1 mouse cellular context compared by ENCODE assay signal in the genomic region with DNA sequence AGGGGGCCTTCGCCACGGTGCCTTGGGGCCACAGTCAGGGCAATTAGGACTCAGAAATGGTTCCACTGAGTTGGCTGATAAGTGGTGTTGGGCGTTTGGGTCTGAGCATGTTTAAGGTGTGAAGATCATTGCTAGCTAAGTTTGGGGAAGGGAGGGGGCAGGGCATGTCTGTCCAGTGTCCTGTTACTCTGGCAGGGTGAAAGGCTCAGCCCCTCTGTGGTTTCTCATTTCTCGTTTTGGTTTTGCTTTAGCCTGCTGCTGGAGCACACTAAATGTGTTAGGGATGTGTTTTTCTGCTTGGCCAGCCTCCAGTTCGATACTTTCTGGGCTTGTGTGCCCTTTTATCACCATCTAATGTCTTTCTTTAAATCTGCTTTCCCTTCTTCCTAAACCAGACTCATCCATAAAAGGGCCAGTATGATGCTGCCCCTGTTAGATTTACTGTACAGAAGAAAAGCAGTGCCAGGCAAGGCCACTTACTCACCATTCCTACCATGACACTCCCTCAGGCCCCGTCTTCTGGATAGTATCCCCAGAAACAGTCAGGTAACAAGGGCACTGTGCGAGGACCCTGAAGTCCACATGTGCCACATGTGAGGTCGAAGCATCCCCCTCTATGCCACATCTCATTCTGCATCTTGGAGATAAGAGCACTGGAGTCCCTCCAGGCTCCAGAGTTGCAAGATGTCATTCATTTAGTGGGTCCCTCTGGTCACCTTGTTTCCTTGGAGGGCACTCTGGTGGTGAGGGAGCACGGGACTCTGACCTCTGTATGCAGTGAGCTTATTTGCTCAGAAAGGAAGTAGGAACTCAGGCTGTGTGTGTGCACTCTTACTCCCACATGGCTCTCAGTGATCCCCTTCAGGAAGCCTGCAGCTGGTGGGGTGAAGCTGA.
TF ChIP-seq lines count a peak whose summit lies in the region.

No protein-coding gene starts in this region.

TF ChIP-seq in CH12.LX, 34 proteins besides CTCF, POLR2A, EP300 and RAD21 (continued from another document):
- TF ChIP-seq NELFE (IDR thresholded peaks at IDR 0.05; ENCODE audit: low read depth, low read length) (no peak), GABPA (IDR thresholded peaks at IDR 0.05; ENCODE audit: insufficient replicate concordance, low read depth, low read length) (no peak), TBP (conservative IDR thresholded peaks at IDR 0.05; ENCODE audit: low read depth, low read length) (no peak), IRF4 (IDR thresholded peaks at IDR 0.05; ENCODE audit: low read depth, low read length) (peak; percentile 95), HCFC1 (IDR thresholded peaks at IDR 0.05; ENCODE audit: low read depth, low read length) (no peak), UBTF (IDR thresholded peaks at IDR 0.05; ENCODE audit: low read depth, low read length) (no peak), POLR2AphosphoS2 (IDR thresholded peaks at IDR 0.05; ENCODE audit: low read depth, low read length) (no peak), ZC3H11A (IDR thresholded peaks at IDR 0.05; ENCODE audit: low read depth, low read length) (no peak), E2F4 (IDR thresholded peaks at IDR 0.05; ENCODE audit: insufficient replicate concordance, low read depth, low read length) (no peak), JUN (IDR thresholded peaks at IDR 0.05; ENCODE audit: insufficient read depth, low read depth, low read length) (no peak), USF2 (conservative IDR thresholded peaks at IDR 0.05; ENCODE audit: low read depth, low read length) (no peak), ETS1 (conservative IDR thresholded peaks at IDR 0.05; ENCODE audit: low read depth, low read length) (peak; percentile 70), SMC3 (IDR thresholded peaks at IDR 0.05; ENCODE audit: low read depth, low read length) (no peak), NRF1 (IDR thresholded peaks at IDR 0.05; ENCODE audit: low read depth, low read length) (no peak), BHLHE40 (IDR thresholded peaks at IDR 0.05; ENCODE audit: low read depth, low read length) (peak; percentile 60), SIN3A (IDR thresholded peaks at IDR 0.05; ENCODE audit: low read length) (peak; percentile 77; the same call in 1 of the 2 replicates), ZNF384 (IDR thresholded peaks at IDR 0.05; ENCODE audit: low read depth, low read length) (no peak)
